Mouse (Mus musculus): ENCODE data around the gene Hnrnpf. TPM values are rescaled to one million over a fixed set of nuclear protein-coding genes. Genes with fewer than 3 reads are reported as not detected.
A peak's percentile ranks its signal among the peaks of the same experiment; 100 is the strongest.
"Not testable (repeated sequence)": the region's sequence is repeated elsewhere in the genome, so short reads cannot be mapped to it uniquely, and the experiment has no call there.

Gene Hnrnpf
- 147 and 185 TPM in 2 replicates for polyA plus RNA-seq (2012; ENCODE audit: insufficient read depth, insufficient read length, missing spikeins)

- peaks cover 3% of the 10 kb centered on the region; the same call in 1 of the 2 replicates for H3K4me1 ChIP-seq (ENCODE audit: control insufficient read depth, insufficient read depth, insufficient read length, low read length)
- no peak within 1 kb of the TSS for H3K4me3 ChIP-seq (ENCODE audit: insufficient read depth, low read depth, low read length)
- no peak within 1 kb of the TSS for H3K27ac ChIP-seq (replicated peaks; ENCODE audit: low read depth, low read length)
Observed at GRCm38 (mm10) chr6:117900126-117901080, at the start of gene Hnrnpf. Gene Hnrnpf (plus strand): TSS chr6:117900324.

GRCm38 (mm10) chr6:117851747-117852146 lies 48.4 kb upstream of the Hnrnpf start:
- no peak overlapping the region for H3K4me3 ChIP-seq (ENCODE audit: insufficient read depth, low read depth, low read length)
- H3K27ac ChIP-seq (replicated peaks; ENCODE audit: low read depth, low read length), result no peak overlapping the region
- no peaks in the 10 kb centered on the region for H3K4me1 ChIP-seq (ENCODE audit: control insufficient read depth, insufficient read depth, insufficient read length, low read length)

DNA sequence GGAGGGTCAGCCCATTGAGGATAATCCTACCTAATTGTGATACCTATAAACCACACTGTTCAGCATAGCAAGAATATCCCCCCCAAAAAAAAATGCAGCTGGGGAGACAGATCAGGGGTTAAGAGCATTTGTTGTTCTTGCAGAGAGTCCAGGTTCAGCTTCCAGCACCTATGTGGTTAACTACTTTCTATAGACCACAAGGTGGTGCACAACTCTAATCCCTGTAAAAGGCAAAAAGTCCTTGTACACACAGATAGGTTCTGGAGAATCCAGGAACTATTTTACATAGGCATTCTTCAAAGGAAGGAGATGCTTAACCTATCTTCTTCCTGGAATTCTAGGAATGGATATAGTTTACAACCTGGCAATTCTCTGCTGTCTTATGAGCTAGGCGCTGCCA lies 42.1 kb upstream of the Hnrnpf start:
- Histone ChIP-seq H3K4me1 (ENCODE audit: control insufficient read depth, insufficient read depth, insufficient read length, low read length) (peaks cover under 1% of the 10 kb centered on the region), H3K27ac (replicated peaks; ENCODE audit: low read depth, low read length) (no peak overlapping the region), H3K4me3 (ENCODE audit: insufficient read depth, low read depth, low read length) (no peak overlapping the region)

DNA sequence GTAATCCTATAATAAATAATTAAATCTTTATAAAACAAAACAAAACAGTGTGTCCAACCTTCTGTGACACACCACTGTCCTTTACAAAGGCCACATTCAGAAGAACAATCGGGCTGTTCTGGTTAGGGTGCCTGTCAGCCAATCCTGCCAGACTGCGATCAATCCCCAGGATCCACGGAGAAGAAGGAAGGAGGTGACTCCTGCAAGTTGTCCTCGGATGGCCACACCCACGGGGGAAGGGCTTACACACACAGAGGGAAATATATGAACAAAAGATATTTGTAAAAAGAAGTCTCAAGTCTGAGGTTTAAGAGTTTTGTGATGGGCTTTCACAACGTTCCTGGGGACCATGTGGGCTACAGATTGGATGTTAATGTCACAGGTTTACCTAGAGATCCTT lies 38.3 kb upstream of the Hnrnpf start, which contains the start of gene Zfp239:
Gene Zfp239 (plus strand): TSS at position 253 of the 400 bp plus-strand sequence.
- H3K4me1 ChIP-seq (ENCODE audit: control insufficient read depth, insufficient read depth, insufficient read length, low read length), result peaks cover 5% of the 10 kb centered on the region
- H3K27ac ChIP-seq (replicated peaks; ENCODE audit: low read depth, low read length), result no peak within 1 kb of the TSS
- peak within 1 kb of the TSS; percentile 87 for H3K4me3 ChIP-seq (ENCODE audit: insufficient read depth, low read depth, low read length)

DNA sequence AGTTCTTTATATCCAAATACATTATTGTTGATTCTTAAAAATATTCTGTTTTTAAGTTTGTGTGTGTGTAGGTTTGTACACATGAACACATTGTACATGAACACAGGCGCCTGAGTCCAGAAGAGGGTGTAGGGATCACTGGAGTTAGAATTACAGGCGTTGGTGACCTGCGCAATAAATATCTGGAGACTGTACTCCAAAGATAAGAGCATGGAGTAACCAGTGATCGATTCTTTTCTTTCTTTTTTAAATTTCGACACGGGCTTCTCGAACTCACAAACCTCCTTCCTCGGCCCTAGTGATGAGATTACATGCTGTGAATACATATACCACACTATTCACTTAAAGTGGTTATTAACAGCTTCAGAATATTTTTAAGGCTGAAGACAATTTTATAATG lies 37.7 kb upstream of the Hnrnpf start:
- Histone ChIP-seq H3K4me1 (ENCODE audit: control insufficient read depth, insufficient read depth, insufficient read length, low read length) (peaks cover 5% of the 10 kb centered on the region), H3K4me3 (ENCODE audit: insufficient read depth, low read depth, low read length) (no peak overlapping the region), H3K27ac (replicated peaks; ENCODE audit: low read depth, low read length) (no peak overlapping the region)

DNA sequence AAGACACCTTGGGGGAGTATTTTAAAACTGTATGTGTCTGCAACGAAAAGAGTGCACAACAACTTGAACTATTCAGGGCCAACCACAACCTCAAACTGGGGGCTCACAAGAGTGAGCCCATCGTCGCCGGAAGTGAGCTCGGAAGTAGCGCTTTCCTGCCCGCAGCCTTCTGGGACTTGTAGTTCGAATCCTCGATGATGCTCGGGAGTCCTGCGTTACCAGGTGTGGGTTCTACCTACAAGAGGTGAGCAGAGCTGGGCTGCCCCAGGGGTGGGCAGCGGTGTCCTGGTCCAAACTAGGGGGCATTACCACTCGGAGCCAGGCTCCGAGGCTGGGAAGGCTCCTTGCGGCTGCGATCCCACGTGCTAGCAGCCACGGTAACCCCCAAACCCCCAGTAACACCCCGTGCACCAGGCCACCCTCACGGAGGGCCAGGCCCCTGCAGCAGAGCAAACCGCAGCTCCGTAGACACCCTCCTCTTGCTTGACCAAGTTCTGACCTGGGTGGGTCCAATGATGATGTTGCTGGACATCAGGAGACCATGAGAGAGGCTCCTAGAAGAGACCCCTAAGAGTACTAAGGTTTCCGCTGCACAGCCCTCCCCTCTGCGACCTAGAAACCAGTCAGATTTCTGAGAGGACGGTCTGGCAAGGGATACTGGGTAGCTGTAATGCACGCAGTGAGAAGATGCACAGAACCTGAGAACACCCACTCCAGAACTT lies 37.1 kb upstream of the Hnrnpf start:
- H3K27ac ChIP-seq (replicated peaks; ENCODE audit: low read depth, low read length), result no peak overlapping the region
- H3K4me3 ChIP-seq (ENCODE audit: insufficient read depth, low read depth, low read length), result peak overlapping the region; percentile 87
- peaks cover 5% of the 10 kb centered on the region for H3K4me1 ChIP-seq (ENCODE audit: control insufficient read depth, insufficient read depth, insufficient read length, low read length)

GRCm38 (mm10) chr6:117863751-117864150 lies 36.4 kb upstream of the Hnrnpf start:
- Histone ChIP-seq H3K4me3 (ENCODE audit: insufficient read depth, low read depth, low read length) (no peak overlapping the region), H3K4me1 (ENCODE audit: control insufficient read depth, insufficient read depth, insufficient read length, low read length) (peaks cover 5% of the 10 kb centered on the region), H3K27ac (replicated peaks; ENCODE audit: low read depth, low read length) (no peak overlapping the region)

DNA sequence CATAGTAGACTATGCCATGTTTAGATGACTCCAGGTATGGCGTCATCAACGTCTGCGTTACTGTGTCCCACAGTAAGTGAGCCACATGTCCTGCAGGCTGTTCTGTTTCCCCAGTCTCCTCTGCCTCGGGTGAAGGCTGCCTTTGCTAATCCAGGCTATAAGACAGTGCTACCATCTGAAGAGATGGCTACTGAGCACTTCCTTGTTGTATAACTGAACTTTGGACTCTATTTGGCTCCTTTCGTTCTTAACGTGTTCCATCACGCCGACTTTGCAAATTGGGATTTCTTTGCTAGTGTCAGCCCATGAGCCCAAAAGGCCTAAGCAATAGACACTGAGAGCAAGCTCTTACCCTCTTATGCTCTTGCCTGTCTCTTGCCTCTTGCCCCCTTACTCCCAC lies 31.9 kb upstream of the Hnrnpf start:
- Histone ChIP-seq H3K27ac (replicated peaks; ENCODE audit: low read depth, low read length) (no peak overlapping the region), H3K4me3 (ENCODE audit: insufficient read depth, low read depth, low read length) (no peak overlapping the region), H3K4me1 (ENCODE audit: control insufficient read depth, insufficient read depth, insufficient read length, low read length) (peaks cover 2% of the 10 kb centered on the region; the same call in 1 of the 2 replicates)

- no peak overlapping the region for H3K4me3 ChIP-seq (ENCODE audit: insufficient read depth, low read depth, low read length)
- H3K27ac ChIP-seq (replicated peaks; ENCODE audit: low read depth, low read length), result no peak overlapping the region
- no peaks in the 10 kb centered on the region; the same call in 1 of the 2 replicates for H3K4me1 ChIP-seq (ENCODE audit: control insufficient read depth, insufficient read depth, insufficient read length, low read length)
Observed at GRCm38 (mm10) chr6:117871034-117871433, 29.1 kb upstream of the Hnrnpf start.

DNA sequence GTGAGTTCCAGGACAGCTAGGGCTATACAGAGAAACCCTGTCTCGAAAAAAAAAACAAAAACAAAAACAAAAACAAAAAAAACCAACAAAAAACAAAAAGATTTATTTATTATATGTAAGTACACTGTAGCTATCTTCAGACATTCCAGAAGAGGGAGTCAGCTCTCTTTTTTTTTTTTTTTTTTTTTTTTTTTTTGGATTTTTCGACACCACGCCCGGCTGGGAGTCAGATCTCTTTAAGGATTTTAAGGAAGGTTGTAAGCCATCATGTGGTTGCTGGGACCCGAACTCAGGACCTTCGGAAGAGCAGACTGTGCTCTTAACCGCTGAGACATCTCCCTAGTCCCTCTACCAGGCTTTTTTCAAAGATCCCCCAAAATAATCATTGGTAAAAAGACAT lies 26.7 kb upstream of the Hnrnpf start:
- not testable (repeated sequence) for H3K4me1 ChIP-seq (ENCODE audit: control insufficient read depth, insufficient read depth, insufficient read length, low read length); H3K4me3 ChIP-seq (ENCODE audit: insufficient read depth, low read depth, low read length); H3K27ac ChIP-seq (replicated peaks; ENCODE audit: low read depth, low read length)

- Histone ChIP-seq H3K27ac (replicated peaks; ENCODE audit: low read depth, low read length) (no peak overlapping the region), H3K4me3 (ENCODE audit: insufficient read depth, low read depth, low read length) (no peak overlapping the region), H3K4me1 (ENCODE audit: control insufficient read depth, insufficient read depth, insufficient read length, low read length) (no peaks in the 10 kb centered on the region; the same call in 1 of the 2 replicates)
Observed at GRCm38 (mm10) chr6:117874621-117875281, 25.4 kb upstream of the Hnrnpf start.

DNA sequence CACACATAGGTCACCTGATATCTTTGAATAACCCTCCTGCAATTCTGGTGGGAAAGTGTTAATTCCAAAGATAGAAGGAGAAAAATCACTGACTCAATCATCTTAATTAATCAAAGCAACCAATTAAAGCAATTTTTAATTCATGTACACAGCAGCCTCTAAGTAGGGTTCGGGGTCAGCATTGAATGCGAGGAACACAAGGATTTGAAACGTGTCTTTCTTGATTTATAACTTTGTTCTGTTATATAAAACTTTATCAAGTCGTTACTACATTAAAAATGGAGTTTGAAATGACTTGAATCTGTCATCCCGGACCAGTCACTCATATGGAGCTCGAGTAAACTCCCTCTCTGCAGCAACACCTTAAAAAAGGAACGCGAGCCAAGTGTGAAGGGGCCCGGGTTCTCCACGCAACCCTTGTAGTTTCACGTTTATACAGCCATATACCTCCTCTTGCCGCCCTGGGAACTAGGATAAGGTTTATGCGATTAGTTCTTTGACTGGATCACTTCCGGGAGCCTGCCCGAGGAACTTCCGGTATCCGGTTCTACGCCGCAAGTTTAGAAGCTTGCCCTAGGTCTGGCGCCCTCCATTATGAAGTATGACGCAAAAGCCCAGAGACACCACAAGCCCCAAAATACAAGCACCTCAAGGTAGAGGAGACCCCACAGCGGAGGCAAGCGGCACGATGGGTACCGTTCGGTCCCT lies 21.3 kb upstream of the Hnrnpf start:
- Histone ChIP-seq H3K4me3 (ENCODE audit: insufficient read depth, low read depth, low read length) (peak overlapping the region; percentile 76), H3K4me1 (ENCODE audit: control insufficient read depth, insufficient read depth, insufficient read length, low read length) (peaks cover 7% of the 10 kb centered on the region; the same call in 1 of the 2 replicates), H3K27ac (replicated peaks; ENCODE audit: low read depth, low read length) (peak overlapping the region; percentile 99)

DNA sequence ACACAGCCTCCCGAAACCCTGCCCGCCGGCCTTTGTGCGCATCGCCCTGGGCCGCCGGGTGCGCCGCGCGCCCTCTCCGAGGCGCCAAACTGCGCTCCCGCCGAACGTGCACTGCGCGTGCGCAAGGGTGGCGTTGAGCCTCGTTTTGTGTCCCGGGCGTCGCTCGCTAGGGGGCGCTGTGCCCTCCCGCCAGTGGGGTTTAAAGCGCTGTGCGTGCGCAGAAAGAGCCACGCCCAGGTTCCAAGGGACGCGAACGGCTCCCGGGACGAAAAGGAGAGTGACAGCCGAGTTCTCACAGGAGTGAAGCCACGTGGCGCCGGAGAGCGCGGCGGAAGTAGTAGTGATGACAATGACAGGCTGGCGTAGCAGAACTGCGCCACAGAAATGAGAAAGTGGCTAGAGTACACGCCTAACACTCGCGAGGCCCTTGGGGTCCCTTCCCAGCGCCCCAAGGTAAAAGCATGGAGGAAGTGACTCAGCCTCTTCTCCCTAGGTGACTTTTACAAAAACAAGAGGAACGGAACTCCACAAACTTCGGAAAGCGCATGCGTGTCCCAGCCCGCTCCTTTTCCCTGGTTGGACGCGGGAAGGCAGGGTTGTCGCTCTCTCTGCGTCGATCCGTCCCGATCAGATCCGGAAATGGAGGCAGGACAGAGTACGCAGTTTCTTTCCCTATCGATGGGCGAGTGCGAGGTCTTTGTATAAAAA lies 20.6 kb upstream of the Hnrnpf start:
- peak overlapping the region; percentile 76 for H3K4me3 ChIP-seq (ENCODE audit: insufficient read depth, low read depth, low read length)
- peak overlapping the region; percentile 99 for H3K27ac ChIP-seq (replicated peaks; ENCODE audit: low read depth, low read length)
- H3K4me1 ChIP-seq (ENCODE audit: control insufficient read depth, insufficient read depth, insufficient read length, low read length), result peaks cover 7% of the 10 kb centered on the region; the same call in 1 of the 2 replicates

DNA sequence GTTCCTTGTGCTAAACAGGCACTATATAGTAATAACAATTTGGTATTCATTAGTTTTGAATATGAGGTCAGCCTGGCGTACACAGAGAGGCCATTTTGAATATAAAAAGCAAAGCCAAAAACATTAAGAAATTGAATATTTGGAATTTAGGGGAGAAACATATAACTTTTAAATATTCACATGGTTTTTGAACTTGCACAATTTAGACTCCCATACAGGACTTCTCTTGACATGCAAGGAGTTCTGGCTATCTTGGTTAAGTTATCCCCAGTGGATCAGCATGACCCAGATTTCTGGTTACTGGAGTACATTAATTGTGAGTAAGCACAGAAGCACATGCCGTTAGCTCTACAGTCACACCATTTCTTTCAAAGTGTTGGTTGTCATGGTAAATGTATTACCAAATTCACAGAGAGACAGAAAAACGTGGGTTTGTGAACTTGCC lies 19.7 kb upstream of the Hnrnpf start:
- peak overlapping the region; percentile 27 for H3K4me3 ChIP-seq (ENCODE audit: insufficient read depth, low read depth, low read length)
- peaks cover 7% of the 10 kb centered on the region; the same call in 1 of the 2 replicates for H3K4me1 ChIP-seq (ENCODE audit: control insufficient read depth, insufficient read depth, insufficient read length, low read length)

More for the DNA sequence above, 19.7 kb upstream of the Hnrnpf start:
- H3K27ac ChIP-seq (replicated peaks; ENCODE audit: low read depth, low read length), result peak overlapping the region; percentile 41

Data from brown adipose tissue, adult 24 weeks (tissue).